Mouse (Mus musculus) left cerebral cortex, postnatal 10 days (tissue): ENCODE measurements around the gene Kalrn. TPM values are rescaled to one million over a fixed set of nuclear protein-coding genes. Genes with fewer than 3 reads are reported as not detected.

Source experiments
- DNase-seq, 2 experiments: peaks; one replicate each; pipeline ENCODE4 v3.0.0; 2021 to 2022; ENCODE audit warnings: low spot score in 2 of 2, mixed read lengths in 1 of 2; ENCODE audit errors: extremely low spot score in 1 of 2
- intact Hi-C: fragments of 180-260 bp; cut with DNase I; formaldehyde crosslinking; loops from one replicate; pipeline ENCODE4 v1.15.1; 2025
- total RNA-seq, 2 experiments: library from RNA; stranded (reverse); gene quantifications; 2 replicates each; pipeline ENCODE4 v1.2.3; 2021

The Kalrn gene
- total RNA-seq, 2 experiments from 2014 or later: 318 to 335 TPM

DNA sequence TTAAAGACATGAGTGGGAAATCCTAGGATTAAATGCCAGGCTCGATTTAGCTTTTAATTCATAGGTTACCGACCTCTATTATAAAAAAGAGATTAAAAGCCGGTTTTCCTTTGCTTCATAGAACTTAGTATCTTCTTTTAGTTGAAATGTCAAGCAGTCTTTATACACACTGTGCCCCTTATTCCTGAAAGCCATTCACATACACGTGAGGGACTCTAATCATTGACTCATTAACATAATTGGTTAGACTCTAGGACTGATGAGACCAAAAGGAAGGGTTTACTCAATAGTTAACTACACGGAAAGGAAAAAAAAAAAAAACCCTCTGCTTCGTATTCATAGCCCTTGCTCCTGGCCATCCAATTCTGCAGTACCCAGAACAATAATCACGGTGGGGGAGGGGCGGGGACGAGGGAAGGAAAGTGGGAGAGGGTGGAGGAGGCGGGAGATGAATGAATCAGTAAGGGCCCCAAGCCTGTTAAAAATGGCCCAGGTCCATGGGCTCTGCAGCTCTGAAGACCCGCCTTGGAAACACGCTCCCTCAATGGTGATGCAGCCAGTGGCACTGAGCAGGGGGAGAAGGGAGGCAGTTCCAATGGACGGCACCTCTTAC is 368.7 kb downstream of the Kalrn start:
- intact Hi-C loops: loop anchor here (10.0 kb wide), 1 partner anchor 500 kb away; no protein-coding TSS in a partner anchor
- DNase-seq: no peak

DNA sequence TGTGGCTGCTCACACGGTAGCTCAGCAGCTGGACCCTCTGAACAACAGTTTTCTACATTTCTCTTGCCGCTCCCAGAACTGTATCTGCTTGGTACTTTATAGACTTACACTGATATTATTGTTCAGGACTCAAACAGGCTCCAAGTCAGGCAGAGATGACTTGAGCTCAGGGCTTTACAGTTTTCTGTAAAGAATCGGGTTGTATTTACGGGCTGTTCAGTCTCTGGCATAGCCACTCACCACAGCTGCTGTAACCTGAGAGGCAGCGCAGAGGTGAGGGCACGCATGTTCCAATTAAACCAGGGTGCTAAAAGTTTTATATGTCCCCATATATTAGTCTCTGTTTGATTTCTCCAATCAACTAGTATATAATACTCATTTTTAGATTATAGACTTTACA is 373.8 kb downstream of the Kalrn start:
- intact Hi-C loops: no loop called here
- no peak for DNase-seq

DNA sequence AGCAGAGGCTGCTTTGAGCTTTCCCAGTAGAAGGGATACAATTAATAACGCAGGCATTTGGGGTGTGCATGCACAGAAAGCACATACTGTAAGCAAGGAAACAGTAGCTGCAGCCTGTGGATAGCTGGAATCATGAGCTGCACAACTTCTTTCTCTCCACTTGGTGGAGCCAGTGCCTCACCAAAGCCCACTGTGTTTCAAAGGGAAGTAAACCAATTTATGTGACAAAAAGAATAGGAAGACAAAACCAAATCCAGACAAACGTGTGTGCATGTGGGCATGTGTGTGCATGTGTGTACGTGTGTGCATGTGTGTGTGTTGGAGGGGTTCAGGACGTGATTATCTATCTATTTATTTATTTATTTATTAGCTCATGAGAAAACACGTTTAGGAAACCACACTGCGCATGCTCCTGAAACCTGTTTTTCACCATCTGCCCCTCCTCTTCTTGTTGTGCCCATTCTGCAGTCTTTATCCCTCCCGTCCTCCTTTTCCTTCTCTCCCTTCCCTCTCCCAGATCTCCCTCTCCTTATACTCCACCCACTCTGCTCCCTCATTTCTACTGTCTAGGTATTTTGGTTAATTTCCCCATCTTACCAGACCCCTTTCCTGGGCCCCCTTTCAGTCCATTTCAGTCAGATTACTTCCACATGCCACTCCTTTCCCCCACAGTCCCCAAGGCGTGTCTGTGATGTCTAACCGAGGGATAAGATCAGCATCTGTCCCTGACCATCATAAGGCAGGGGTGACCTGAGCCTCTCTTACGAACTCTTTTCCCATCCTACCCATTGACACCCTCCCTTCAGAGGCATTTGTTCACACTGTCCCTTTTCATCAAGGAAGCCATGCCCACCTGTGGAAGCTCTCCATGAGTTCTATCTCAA is 380.1 kb downstream of the Kalrn start:
- intact Hi-C loops: loop anchor here (1.0 kb wide), 1 partner anchor 96 kb away; no protein-coding TSS in a partner anchor
- DNase-seq: peak in 1 of 2 experiments; percentile 57

DNA sequence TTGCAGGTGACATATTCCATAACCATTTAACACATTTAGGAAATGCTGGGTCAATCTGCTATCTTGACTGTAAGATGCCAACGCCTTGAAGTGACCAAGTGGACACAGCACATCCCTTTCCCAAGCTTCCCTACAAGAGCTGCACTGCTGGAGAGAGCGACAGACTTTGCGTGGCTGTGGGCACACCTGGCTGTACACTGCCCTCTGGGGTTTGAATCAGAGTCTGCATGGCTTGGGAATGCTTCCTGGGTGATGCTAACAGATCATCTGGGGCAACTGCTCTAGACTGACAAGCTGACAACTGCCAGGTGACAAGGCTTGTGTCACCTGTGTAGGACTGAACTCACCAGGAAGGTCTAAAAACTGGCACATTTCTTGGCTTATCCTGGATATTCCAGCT is 388.6 kb downstream of the Kalrn start:
- intact Hi-C loops: loop anchor here (5.0 kb wide), 1 partner anchor 57 kb away; no protein-coding TSS in a partner anchor

DNA sequence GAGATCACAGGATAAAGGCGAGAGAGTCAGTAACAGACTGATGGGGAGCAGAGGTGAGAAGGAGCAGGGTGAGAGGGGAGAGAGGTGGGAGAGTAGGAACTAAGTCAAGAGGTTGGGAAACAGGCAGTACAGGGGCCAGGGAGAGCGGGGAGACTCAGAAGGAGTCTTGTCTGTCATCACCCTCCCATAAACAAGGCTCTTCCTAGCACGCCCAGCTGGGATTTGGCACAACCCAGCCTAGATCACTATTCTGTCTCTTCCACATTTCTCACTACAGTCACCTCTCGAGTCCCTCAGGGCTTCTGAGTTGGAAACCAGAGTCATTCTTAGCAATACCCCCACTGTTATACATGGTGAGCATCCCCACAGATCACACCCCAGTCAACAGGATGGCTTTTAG is 390.1 kb downstream of the Kalrn start:
- intact Hi-C loops: no loop called here

More for the DNA sequence above, 388.6 kb downstream of the Kalrn start:
- DNase-seq: no peak

DNA sequence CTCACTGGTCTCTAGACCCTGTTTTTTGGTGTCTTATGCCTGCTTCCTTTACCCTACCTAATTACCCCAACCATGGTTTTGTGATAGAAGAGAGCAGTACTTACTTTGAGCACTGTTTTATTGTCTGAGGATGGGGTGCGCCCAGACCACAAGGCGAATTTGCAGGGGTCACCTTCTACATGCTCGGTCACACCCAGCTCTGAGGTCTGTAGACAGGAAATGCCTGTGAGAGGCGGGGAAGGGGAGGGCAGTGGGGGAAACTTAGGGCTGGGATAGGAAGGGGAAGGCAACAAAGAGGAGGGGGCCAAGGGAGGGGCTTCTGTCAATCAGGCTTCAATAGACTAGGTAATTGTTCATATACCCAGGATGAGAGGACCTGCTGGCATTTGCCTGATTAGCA is 397.7 kb downstream of the Kalrn start:
- no peak for DNase-seq
- intact Hi-C loops: no loop called here

More for the DNA sequence above, 390.1 kb downstream of the Kalrn start:
- DNase-seq: no peak

DNA sequence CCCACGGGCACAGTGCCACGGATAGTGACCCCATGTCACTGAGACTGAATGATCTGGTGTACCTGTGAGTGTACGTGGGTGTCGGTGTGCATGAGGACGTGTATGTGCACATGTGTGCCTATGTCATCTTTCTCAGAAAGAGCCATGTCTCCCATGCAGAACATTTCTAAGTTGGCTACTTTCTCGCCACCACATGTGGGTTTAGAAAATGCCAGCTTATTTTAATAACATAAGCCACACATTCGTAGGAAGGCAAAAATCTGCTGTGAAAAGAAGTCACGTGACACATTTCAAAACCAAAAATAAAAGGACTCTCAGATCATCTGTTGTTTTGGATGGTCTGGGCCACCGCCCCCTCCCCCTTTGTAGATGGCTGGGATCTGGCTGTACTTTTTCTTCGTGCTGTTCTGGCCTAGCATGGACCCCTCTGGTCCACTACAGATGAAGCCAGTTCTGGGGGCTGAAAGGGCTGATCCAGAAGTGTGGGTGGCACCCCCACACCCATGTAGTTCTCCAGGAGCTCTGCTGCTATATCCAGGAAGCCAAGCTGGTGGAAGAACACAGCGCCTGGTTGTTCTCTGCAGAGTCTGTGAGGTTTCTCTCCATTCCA is 400.7 kb downstream of the Kalrn start:
- intact Hi-C loops: loop anchor here (5.0 kb wide), 1 partner anchor 45 kb away; no protein-coding TSS in a partner anchor
- peak; percentile 51 to 78 for DNase-seq

DNA sequence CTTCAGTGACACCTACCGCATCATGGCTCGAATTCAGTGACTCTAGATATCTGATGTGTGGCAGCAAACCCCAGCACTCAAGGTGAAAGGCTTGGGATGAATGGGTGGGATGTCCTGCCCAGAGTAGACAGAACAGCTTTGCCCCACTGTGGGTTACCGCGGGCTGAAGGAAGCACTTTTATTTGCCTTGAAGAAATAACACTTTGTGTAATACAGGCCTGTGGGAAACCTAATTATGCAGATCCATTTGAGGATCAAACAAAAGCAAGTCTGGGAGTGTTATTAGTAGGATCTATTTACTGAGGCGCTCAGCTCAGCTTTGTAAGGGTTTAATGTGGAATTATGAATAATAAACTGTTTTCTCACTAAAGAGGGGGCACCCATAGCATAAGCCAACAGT is 406.3 kb downstream of the Kalrn start:
- intact Hi-C loops: no loop called here
- no peak for DNase-seq

DNA sequence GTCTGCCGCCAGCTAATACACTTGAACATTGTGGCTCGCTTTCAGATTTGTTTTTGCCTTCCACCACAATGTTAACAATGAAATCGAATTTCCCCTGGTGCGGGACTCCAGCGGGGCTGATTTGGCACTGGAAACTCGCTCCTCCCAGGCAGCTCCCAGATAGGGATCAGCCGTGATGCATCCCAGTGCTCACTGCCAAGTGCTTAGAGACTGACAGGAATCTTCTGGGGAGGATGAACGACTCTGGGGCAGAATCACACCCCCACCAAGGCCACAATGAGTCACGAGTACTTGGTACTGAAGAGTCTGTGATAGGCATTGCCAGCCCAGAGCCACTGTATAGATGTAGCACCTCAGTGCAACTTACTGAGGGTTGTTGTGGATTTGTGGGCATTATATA is 410.2 kb downstream of the Kalrn start:
- intact Hi-C loops: no loop called here
- no peak for DNase-seq

DNA sequence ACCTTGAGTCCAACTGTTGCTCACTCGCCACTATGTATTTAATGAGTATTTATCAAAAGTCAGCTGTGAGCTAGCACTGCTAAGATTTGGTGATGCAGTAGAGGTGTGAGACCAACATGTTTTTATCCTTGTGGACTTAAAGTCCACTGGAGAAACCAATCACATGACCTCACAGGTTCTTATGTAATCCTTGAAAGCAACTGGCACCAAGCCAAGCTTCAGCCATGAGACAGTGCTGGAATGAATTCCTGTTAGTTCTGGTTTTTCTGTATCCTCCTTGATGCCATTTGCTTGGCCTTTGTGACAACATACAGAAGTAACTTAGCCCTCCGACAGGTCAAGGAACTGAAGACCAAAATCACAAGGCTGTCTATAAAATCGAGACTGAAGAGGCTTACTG is 413.8 kb downstream of the Kalrn start:
- intact Hi-C loops: no loop called here
- no peak for DNase-seq

DNA sequence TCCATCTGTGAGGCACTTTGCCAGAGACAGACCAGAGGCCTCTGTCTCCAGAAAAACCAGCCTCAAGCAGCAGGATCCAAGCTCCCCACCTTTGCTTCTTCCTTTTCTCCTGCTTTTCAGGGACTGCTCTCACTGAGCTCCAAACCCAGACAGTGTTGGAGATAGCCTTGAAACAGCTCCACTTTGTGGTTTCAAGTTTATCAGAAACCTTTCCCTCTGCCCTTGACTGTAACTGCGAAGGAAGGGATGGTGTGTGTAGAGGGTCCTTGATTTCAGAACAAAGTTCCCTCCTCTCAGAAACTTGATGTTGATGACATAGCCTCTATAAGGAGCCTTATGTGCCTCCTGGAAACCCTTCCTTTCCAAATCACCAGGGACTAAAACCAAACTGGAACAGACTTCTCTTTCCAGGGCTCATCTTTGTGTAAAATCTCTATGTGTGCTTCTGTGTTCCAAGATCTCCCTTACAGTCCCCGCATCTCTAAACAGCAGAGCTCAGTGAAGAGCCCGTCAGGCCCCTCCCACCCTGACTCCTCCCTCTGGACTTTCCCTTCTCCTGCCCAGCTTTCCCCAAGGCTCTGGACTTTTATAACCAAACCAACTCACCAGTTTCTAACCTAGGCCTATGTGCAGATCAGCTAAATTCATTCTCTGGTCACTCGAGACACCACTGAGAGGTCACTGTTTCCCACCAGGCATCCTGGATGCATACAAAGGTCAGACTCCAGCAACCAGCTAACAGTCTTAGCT is 415.8 kb downstream of the Kalrn start:
- DNase-seq: no peak
- intact Hi-C loops: no loop called here

DNA sequence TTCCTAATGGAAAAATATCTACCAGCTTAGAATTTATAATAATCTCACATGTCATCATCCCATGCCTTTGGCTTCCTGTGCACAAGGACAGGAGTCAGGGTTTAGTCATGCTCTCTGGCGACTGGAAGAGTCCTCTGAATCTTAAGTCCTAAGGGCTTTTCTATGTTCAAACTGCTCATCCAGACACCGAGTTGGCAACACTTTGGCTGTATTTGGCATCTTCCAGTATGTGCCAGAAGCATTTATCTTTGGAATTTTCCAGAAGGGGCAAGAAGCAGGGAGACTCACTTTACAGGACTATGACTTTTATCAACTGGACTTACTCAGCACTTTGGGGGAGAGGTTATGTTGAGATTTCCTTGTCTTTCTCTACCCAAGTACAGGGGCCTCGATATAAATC is 417.6 kb downstream of the Kalrn start:
- intact Hi-C loops: no loop called here
- no peak for DNase-seq

DNA sequence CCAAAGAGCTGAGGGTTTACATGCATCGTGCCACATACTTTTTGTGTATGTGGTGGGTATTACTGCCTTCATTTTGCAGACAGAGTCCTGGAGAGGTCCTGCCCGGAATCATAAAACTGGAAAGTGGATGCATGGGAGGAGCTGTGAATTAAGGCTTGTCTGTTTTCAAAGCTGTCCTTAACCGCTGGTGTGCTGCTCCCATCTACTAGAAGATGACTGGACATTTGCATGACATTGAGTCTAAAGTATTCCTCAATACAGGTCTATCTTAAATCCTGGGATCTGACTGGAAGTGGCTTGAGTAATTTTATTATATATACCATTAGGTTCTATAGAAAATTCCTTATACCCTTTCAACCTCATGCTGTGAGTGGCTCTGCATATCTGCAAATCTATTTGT is 418.4 kb downstream of the Kalrn start:
- intact Hi-C loops: no loop called here
- no peak for DNase-seq

DNA sequence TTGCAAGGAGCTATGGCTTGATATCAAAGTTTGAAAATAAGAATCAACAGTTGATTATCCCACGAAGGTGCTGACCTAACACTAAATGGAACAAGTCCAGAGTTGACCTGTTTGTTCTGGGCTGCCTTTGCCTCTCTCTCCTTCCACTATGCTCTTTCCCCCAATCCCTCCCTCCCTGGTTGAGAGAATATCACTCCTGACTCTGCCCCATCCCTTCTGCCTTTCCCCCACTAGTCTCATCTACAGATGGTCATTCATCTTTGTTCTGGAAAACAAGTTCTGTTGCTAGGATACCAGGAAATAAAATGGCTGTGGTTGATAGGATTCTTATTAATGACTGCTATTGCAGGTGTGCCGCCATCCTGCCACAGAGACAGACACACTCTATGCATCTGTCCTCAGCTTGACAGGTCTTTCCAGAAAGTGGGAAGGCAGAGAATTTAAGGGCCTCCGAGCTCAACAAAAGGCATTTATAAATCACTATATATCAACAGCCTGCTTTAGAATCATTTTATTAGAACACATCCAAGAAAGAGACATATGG is 421.7 kb downstream of the Kalrn start:
- no peak for DNase-seq
- intact Hi-C loops: no loop called here

DNA sequence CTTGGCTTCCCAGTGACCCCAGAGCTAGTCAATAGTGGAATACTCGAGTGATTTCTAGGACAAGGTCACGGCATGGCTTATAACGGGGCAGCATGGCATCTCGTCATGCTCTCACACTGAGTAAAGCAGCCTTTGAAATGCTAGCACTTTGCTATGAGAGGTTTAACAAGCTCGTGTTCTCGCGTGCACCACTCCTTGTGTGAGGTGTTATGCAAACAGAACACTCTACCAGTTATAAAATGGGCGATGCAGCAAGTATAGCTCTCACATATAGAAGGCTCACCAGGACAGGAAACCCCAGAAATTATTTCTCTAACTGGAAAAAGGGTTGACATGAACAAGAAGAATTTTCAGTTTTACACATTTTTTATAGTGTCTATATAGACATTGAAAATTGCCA is 431.7 kb downstream of the Kalrn start:
- intact Hi-C loops: no loop called here
- DNase-seq: no peak

DNA sequence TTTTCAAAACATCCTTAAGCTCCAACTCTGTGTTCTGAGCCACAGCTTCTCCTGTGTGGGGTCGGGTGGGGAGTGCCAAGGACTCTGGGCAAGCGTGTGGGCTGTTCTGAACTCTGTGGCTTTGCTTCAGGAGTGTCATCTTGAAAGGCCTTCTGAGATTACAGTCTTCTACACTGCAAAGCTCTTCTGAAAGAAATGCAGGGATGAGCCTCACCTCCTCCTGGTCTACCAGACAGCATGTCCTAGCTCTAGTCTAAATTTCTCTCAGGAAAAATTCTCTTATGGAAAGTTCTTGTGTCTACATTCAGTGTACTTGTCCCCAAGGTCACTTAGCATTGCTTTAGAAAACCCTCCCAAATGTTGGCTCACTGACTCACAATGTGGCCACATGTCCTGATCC is 438.3 kb downstream of the Kalrn start:
- intact Hi-C loops: no loop called here
- no peak for DNase-seq

DNA sequence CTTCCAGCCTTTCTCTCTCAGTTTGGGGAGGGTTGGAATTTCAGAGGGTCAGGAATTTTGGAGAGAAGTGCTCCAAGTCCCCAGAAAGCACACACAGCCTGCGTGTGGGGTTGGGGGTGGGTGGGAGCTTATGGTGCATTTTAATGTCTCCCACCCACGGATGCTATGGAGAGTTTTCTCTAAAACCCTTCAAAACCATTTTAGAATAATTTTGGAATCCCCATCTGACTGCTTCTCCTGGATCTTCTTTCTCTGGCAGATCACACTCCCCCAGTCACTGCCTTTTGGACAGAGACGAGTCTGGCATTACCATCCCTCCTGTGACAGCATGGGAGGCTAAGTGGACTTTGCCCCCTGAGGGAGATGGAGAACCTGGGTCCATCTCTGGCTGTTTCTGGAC is 438.7 kb downstream of the Kalrn start:
- DNase-seq: no peak

DNA sequence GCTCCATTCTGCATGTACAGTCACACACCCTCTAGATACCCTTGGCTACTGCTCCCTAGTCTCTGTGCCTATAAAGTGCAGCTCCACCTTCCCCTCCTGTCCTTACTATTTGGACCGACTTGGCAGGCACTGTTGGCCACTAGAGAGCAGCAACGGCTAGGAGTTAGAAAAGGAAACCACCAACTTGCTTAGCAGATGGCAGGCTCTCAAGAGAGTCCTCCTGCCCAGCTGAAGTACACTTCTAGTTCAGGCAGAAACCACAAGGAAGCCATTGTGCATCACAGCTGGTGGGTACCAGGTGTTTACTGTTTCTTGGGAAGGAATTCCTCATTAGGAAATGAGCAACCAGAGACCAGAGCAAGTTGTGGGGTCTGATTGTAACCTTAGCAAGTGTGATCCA is 447.7 kb downstream of the Kalrn start:
- intact Hi-C loops: loop anchor here (5.0 to 10.0 kb wide), 3 partner anchors 47 to 169 kb away; no protein-coding TSS in a partner anchor

More for the DNA sequence above, 438.7 kb downstream of the Kalrn start:
- intact Hi-C loops: no loop called here

DNA sequence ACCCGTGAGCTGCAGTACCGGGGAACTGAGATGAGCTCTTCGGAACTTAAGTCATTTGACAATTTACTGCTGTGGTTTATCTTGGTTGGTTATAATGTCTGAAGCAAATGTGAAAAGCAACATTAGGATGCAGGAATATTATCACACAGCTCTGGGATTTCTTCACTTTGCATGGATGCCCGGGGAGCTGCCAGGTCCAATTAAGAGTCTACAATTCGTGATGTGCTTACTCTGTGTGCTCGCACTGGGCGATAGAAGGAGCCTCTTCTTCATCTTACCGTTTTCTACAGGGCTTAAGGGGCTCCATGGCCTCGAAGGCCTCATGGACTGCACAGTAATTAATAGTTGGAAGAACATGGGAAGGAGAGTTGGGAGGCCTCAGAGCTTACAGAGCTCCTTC is 450.8 kb downstream of the Kalrn start:
- intact Hi-C loops: loop anchor here (10.0 kb wide), 1 partner anchor 172 kb away; no protein-coding TSS in a partner anchor

More for the DNA sequence above, 447.7 kb downstream of the Kalrn start:
- DNase-seq: peak; percentile 83 to 84

More for the DNA sequence above, 450.8 kb downstream of the Kalrn start:
- no peak for DNase-seq
